Mouse (Mus musculus): ENCODE results near the gene Lama2. TPM values are rescaled to one million over a fixed set of nuclear protein-coding genes. Genes with fewer than 3 reads are reported as not detected.

The Lama2 gene
- total RNA-seq, 4 experiments from 2014 or later: 92.8 to 107 (median 104) TPM

- DNase-seq (ENCODE audit: low spot score): peak; percentile 48
Observed at GRCm38 (mm10) chr10:27384636-27385035, 234.9 kb downstream of the Lama2 start.

GRCm38 (mm10) chr10:27382887-27383609, 236.5 kb downstream of the Lama2 start:
- peak; percentile 21 for DNase-seq (ENCODE audit: low spot score)

- peak; percentile 61 for DNase-seq (ENCODE audit: low spot score)
Observed at GRCm38 (mm10) chr10:27378286-27378685, 241.3 kb downstream of the Lama2 start.

- no peak for DNase-seq (ENCODE audit: low spot score)
Observed at GRCm38 (mm10) chr10:27344278-27344677, 275.3 kb downstream of the Lama2 start.

- DNase-seq (ENCODE audit: low spot score): peak; percentile 41
Observed at GRCm38 (mm10) chr10:27322410-27322990, 297.1 kb downstream of the Lama2 start.

GRCm38 (mm10) chr10:27307444-27307843, 312.1 kb downstream of the Lama2 start:
- no peak for DNase-seq (ENCODE audit: low spot score)

- DNase-seq (ENCODE audit: low spot score): no peak
Observed at GRCm38 (mm10) chr10:27305301-27305700, 314.3 kb downstream of the Lama2 start.

GRCm38 (mm10) chr10:27285098-27285860, 334.3 kb downstream of the Lama2 start:
- no peak for DNase-seq (ENCODE audit: low spot score)

- DNase-seq (ENCODE audit: low spot score): no peak
Observed at GRCm38 (mm10) chr10:27267432-27267831, 352.1 kb downstream of the Lama2 start.

- no peak for DNase-seq (ENCODE audit: low spot score)
Observed at GRCm38 (mm10) chr10:27265812-27266211, 353.7 kb downstream of the Lama2 start.

- DNase-seq (ENCODE audit: low spot score): no peak
Observed at GRCm38 (mm10) chr10:27264713-27265112, 354.8 kb downstream of the Lama2 start.

- DNase-seq (ENCODE audit: low spot score): no peak
Observed at GRCm38 (mm10) chr10:27249741-27250140, 369.8 kb downstream of the Lama2 start.

- no peak for DNase-seq (ENCODE audit: low spot score)
Observed at GRCm38 (mm10) chr10:27234755-27235154, 384.8 kb downstream of the Lama2 start.

- DNase-seq (ENCODE audit: low spot score): peak; percentile 57
Observed at GRCm38 (mm10) chr10:27233577-27233976, 386.0 kb downstream of the Lama2 start.

- DNase-seq (ENCODE audit: low spot score): no peak
Observed at GRCm38 (mm10) chr10:27223815-27224375, 395.7 kb downstream of the Lama2 start.

- DNase-seq (ENCODE audit: low spot score): peak; percentile 50
Observed at GRCm38 (mm10) chr10:27222639-27223315, 396.8 kb downstream of the Lama2 start.

- DNase-seq (ENCODE audit: low spot score): no peak
Observed at GRCm38 (mm10) chr10:27219698-27220097, 399.9 kb downstream of the Lama2 start.

- no peak for DNase-seq (ENCODE audit: low spot score)
Observed at GRCm38 (mm10) chr10:27207320-27207719, 412.2 kb downstream of the Lama2 start.

GRCm38 (mm10) chr10:27198443-27198842, 421.1 kb downstream of the Lama2 start:
- DNase-seq (ENCODE audit: low spot score): no peak

GRCm38 (mm10) chr10:27193986-27194908, 425.3 kb downstream of the Lama2 start:
- no peak for DNase-seq (ENCODE audit: low spot score)
